Mouse (Mus musculus): ENCODE data around the gene Farp2. TPM values are rescaled to one million over a fixed set of nuclear protein-coding genes. Genes with fewer than 3 reads are reported as not detected.
A peak's percentile ranks its signal among the peaks of the same experiment; 100 is the strongest.
"Not testable (repeated sequence)": the region's sequence is repeated elsewhere in the genome, so short reads cannot be mapped to it uniquely, and the experiment has no call there.

Farp2 gene
- 10 to 100 TPM; 17.7 to 20.1 TPM for total RNA-seq (2021)
- long read RNA-seq, experiment 1, transcript Farp2-201 (27 exons, 3,937 nt): major isoform, 10 of 12 reads
- long read RNA-seq, experiment 1, partial matches to known transcripts: 2 of 12 reads
- long read RNA-seq, experiment 1, other reads (novel, unspliced or antisense): 0 of 12 reads
- long read RNA-seq, experiment 2, transcript Farp2-201 (27 exons, 3,937 nt): major isoform, 5 of 7 reads
- long read RNA-seq, experiment 2, partial matches to known transcripts: 1 of 7 reads
- long read RNA-seq, experiment 2, other reads (novel, unspliced or antisense): 1 of 7 reads

DNA sequence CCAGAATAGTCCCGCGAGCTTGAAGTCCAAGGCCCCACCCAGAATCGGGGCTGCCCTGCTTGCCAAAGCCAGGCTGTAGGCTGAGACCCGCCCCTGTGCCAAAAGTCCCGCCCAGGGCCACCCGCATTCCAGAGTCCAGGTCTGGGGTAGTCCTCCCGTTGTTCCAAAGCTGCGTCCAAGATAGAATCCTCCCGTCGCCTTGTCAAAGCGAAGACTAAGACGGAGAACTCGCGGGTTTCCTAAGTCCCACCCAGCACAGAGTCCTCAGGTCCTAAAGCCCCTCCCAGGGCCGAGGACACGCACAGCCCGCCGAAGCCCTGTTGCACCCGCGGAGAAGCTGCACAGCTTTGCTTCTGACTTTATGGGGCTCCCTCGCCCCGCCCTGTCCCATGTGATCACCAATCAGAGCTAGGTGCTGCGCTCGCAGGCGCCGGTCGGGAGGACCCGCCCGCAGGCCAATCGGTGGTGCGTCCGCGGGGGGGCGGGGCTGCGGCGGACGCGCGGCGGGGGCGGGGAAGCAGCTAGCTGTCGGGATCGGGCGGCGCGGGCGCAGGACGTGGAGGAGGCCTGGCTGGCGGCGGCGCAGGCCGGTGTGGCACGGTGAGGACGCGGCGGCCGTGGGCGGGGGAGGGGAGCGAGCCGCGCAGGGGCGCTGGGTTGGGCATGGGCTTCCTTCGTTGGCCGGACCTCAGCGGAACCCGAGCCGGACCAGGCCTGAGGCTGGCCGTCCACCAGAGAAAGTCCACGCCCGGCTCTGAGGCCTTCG lies at the start of gene Farp2:
TSS of gene Farp2 (plus strand) at position 495 of the 766 bp plus-strand sequence.
- peak; percentile 99 for DNase-seq

DNA sequence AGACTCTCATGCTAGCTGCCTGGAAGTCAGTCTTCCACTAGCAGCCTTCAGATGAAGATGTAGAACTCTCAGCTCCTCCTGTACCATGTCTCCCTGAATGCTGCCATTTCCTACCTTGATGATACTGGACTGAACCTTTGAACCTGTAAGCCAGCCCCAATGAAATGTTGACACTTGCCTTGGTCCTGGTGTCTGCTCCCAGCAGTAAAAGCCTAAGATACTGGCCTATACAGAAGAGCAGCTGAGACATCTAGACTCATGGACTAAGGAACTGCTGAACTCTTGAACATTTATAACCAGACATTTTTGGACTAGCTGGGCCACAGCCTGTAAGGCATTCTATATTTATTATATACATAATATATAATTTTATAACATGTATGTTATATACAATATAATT lies 46.8 kb upstream of the Farp2 start:
- no peak for DNase-seq

DNA sequence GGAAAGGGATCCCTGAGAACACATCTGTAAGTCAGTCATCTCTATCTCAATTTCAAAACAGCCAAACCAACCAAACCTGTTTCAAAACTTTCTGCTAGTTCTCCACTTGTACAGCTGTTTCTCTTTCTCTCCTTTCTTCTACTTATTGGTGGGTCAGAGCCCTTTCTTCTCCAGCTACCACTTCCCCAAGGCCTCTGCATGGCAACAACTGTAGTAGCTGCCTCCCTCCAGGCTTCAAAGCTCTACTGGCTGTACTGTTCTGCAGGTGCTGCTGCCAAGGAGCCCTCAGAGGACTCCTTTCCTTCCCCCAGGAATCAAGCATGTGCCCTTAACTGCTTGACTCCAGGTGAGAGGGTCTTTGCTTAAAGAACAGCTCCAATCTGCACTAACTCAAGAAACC lies 46.1 kb upstream of the Farp2 start:
- DNase-seq: peak; percentile 20

DNA sequence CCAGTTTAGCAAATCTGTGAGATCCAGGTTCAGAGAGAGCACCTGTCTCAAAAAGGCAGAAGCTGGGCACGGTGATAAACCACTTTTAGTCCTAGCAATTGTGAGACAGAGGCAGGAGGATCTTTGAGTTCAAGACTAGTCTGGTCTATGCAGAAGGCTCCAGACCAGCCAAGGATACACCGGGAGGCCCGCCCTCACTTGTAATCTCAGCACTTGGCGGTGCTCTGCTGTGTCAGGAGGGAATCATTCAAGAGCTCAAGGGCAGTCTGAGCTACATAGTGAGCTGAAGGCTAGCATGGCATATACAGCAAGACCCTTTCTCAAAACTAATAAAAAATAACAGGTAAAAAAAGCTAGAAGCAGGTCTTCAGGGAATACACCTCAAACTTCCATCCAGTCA lies 43.3 kb upstream of the Farp2 start:
- peak; percentile 24 for DNase-seq

GRCm38 (mm10) chr1:93475694-93476093 lies 36.2 kb upstream of the Farp2 start:
- no peak for DNase-seq

DNA sequence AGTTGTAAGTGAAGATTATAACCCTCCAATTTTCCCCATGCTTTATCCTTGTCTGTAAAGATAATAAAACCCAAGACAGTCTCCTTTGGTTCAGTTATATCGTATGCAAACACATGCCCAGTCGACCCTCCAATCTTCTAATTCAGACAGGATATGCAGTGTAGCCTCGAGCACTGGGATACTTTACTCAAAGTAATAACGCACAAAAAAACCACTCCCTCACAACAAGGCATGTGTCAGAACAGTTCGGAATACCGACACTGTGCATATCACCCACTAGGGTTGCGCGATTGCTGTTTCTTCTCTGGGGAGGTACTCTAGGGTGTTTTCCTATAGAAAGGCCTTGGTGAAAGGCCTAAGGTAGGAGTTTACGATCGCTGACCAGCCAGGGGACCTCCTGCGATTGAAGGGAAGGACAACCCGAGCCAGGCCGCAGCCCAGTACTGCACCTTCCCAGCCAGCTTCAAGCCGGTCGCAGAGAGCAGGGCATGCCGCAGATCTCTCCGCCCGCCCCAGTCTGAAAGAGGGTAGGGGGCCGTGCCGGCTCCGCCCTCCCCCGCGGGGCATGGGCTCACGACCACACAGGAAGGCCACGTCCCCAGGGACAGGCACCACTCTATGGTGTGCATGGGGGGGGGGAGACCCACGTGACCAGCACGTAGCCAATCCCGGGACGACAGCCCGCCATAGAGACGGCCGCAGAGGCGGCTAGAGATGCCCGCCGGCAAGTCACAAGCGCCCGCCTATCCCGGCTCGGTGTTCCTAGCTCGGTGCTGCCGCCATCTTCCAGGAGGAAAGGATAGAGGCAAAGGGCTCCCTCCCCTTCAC lies 33.9 kb upstream of the Farp2 start:
- peak; percentile 99 for DNase-seq

- DNase-seq: peak; percentile 100
Measured at GRCm38 (mm10) chr1:93478586-93479475, 33.0 kb upstream of the Farp2 start, which contains the start of gene Hdlbp. Gene Hdlbp (minus strand): TSS chr1:93478815.

GRCm38 (mm10) chr1:93479476-93480083 lies 32.3 kb upstream of the Farp2 start:
- peak; percentile 42 for DNase-seq

GRCm38 (mm10) chr1:93486302-93486701 lies 25.6 kb upstream of the Farp2 start:
- not testable (repeated sequence) for DNase-seq

GRCm38 (mm10) chr1:93495312-93495711 lies 16.6 kb upstream of the Farp2 start:
- no peak for DNase-seq

GRCm38 (mm10) chr1:93506944-93507676 lies 4.8 kb upstream of the Farp2 start:
- DNase-seq: peak; percentile 16

GRCm38 (mm10) chr1:93508576-93508975 lies 3.3 kb upstream of the Farp2 start:
- peak; percentile 23 for DNase-seq

- DNase-seq: no peak
Measured at GRCm38 (mm10) chr1:93512351-93512690, 442 bp downstream of the Farp2 start.

GRCm38 (mm10) chr1:93513221-93513620 lies 1.3 kb downstream of the Farp2 start:
- no peak for DNase-seq

- DNase-seq: no peak
Measured at GRCm38 (mm10) chr1:93521491-93521890, 9.6 kb downstream of the Farp2 start.

DNA sequence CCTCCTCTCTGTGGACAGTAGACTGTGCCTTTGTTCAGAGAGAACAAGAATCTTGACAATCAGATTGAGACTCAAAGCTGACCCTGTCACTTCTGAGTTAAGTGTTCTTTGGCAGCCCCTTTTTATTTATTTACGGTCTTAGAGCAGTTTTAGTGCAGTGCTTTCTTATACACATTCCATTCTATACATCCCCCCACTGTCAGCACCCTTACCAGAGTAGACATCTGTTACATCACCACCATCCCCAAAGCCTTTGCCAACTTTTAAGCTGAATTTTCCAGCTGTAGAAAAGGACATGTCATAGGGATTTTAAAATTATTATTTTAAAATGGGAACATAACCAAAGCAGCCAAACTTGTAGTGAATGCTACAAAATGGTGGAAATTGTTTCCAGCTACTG lies 10.4 kb downstream of the Farp2 start:
- no peak for DNase-seq

- DNase-seq: no peak
Measured at GRCm38 (mm10) chr1:93529801-93530200, 17.9 kb downstream of the Farp2 start.

GRCm38 (mm10) chr1:93537227-93537626 lies 25.3 kb downstream of the Farp2 start:
- no peak for DNase-seq

- no peak for DNase-seq
Measured at GRCm38 (mm10) chr1:93543196-93543595, 31.3 kb downstream of the Farp2 start.

- peak; percentile 18 for DNase-seq
Measured at GRCm38 (mm10) chr1:93547286-93547685, 35.4 kb downstream of the Farp2 start.

DNA sequence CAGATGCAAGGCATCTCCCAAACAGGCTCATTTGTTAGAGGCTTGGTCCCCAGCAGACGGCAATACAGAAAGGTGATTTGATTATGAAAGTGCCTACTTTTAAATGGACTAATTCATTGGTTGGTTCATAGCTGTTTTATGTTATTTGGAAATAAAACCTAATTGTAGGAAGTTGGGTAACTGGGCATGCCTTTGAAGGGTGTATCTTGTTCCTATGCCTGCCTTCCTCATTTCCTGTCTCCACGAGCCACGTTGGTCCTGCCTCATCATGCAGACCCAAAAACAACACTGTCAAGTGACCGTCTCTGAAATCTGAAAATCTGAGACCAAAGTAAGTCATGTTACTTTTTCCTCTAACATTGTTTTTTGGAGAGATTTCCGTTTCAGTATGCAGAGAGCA lies 39.5 kb downstream of the Farp2 start:
- DNase-seq: no peak

Data from adrenal gland, postnatal 10 days (tissue).